Mouse (Mus musculus) heart, postnatal 36 days (tissue): ENCODE data around the gene B4galnt4. TPM values are rescaled to one million over a fixed set of nuclear protein-coding genes. Genes with fewer than 3 reads are reported as not detected.
A peak's percentile ranks its signal among the peaks of the same experiment; 100 is the strongest.

Experiments used
- DNase-seq, 2 experiments: peaks; one replicate each; pipeline ENCODE4 v3.0.0; 2021 to 2022
- intact Hi-C: fragments of 180-260 bp; cut with DNase I; formaldehyde crosslinking; loops from one replicate; pipeline ENCODE4 v1.15.1; 2025
- total RNA-seq, 2 experiments: library from RNA; stranded (reverse); gene quantifications; 2 replicates each; pipeline ENCODE4 v1.2.3; 2021

Gene B4galnt4
- total RNA-seq, 2 experiments from 2014 or later: not detected

- peak; percentile 31 for DNase-seq
- intact Hi-C loops: loop anchor here (2.0 to 10.0 kb wide), 2 partner anchors 21 to 265 kb away; no protein-coding TSS in a partner anchor
These were observed 39.2 kb downstream of the B4galnt4 start, which contains the start of gene Sigirr for GRCm38 (mm10) chr7:141099911-141100691. Gene Sigirr, minus strand, starts transcription at chr7:141100572.

- DNase-seq: no peak
- intact Hi-C loops: no loop called here
These were observed 42.3 kb downstream of the B4galnt4 start for GRCm38 (mm10) chr7:141103161-141103560.

DNA sequence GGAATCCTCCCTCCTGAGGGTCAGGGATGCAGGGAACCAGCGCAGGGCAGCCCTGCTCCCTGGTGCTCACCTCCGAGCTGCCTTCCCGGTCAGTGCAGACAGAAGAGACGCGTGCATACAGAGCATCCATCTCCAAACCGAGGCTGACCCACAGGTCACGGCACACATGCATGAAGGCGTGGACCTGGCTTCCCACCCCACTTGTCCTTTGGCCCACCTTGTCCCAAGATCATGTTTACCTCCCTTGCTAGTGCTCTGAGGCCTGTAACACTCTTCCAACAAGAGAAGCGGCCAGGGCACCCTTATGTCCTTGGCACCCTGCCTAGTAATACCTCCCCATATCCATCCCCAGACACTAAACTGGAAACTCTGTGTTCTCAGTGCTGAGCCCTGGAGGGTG, 55.0 kb downstream of the B4galnt4 start:
- intact Hi-C loops: no loop called here
- no peak for DNase-seq

- DNase-seq: no peak
- intact Hi-C loops: no loop called here
These were observed 56.7 kb downstream of the B4galnt4 start, which contains the start of gene Ano9 for GRCm38 (mm10) chr7:141117636-141118035. Gene Ano9, minus strand, starts transcription at chr7:141117806.

GRCm38 (mm10) chr7:141119487-141119886, 58.6 kb downstream of the B4galnt4 start:
- DNase-seq: no peak
- intact Hi-C loops: no loop called here

DNA sequence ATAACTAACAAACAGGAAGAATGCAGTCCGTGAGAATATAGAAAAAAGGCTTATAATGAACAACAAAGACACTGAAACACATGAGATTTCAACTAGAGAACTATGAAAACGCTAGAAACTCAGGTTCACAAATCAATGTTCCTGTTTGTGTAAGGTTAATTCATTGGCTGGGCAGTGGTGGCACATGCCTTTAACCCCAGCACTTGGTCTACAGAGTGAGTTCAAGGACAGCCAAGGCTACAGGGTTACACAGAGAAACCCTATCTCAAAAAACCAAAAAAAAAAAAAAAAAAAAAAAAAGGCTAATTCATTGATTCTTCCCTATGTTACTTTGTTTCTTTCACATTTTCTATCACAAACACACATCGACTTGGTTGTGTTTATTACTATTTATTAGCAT, 59.7 kb downstream of the B4galnt4 start:
- intact Hi-C loops: loop anchor here (2.0 kb wide), 1 partner anchor 20 kb away; the partner anchor contains the start of gene Sigirr
- DNase-seq: no peak

DNA sequence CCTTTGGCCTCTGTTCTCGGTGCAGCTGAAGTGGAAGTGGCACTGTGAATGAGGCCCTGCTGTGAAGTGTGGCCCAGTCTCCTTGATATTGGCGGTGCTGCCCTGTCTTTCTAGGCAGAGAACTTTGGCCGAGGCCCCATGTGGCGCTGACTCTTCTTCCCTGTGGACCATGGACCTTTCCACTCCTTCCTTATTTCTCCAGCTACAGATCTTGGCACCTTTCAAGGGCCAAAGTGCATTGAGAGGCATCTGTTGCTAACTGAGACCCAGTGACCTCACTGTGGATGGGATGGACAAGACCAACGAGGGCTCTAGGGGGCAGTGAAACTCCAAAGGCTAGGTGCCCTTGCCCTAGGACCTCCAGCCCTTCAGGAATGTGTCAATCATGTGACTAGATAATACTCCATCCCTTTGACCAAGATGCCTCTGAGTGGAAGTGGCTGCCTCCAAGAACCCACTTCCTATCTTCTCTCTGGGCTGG, 60.2 kb downstream of the B4galnt4 start:
- intact Hi-C loops: loop anchor here (2.0 kb wide), 1 partner anchor 20 kb away; the partner anchor contains the start of gene Sigirr
- DNase-seq: no peak

Other genes starting within 250 kb of the B4galnt4 start
- gene Zfp941, start 238.9 kb upstream of the B4galnt4 start, total RNA-seq: under 1 TPM; 0.19 to 0.35 TPM
- 1 to 10 TPM in 1 of 2 experiments, under 1 TPM in 1; 0.44 to 1.2 TPM for gene Urah, start 226.1 kb upstream of the B4galnt4 start, total RNA-seq
- 10 to 100 TPM; 23.9 to 24.8 TPM for gene Scgb1c1, start 215.6 kb upstream of the B4galnt4 start, total RNA-seq
- gene Odf3, start 213.3 kb upstream of the B4galnt4 start, total RNA-seq: not detected
- not detected for gene Gm45785, start 204.8 kb upstream of the B4galnt4 start, total RNA-seq
- 10 to 100 TPM; 19.8 to 22.4 TPM for gene Ric8a, start 204.1 kb upstream of the B4galnt4 start, total RNA-seq
- 10 to 100 TPM; 10.3 to 11.0 TPM for gene Bet1l, start 203.5 kb upstream of the B4galnt4 start, total RNA-seq
- 10 to 100 TPM; 85.8 to 92.3 TPM for gene Psmd13, start 179.1 kb upstream of the B4galnt4 start, total RNA-seq
- 10 to 100 TPM; 62.1 to 71.1 TPM for gene Sirt3, start 178.8 kb upstream of the B4galnt4 start, total RNA-seq
- gene Cox8b, start 160.7 kb upstream of the B4galnt4 start, total RNA-seq: 1,000 to 10,000 TPM; 2,774 to 2,839 TPM
- gene Nlrp6, start 140.2 kb upstream of the B4galnt4 start, total RNA-seq: not detected
- 1 to 10 TPM; 4.4 to 4.9 TPM for gene Pgghg, start 119.7 kb upstream of the B4galnt4 start, total RNA-seq
- under 1 TPM in 1 of 2 experiments, not detected in 1; 0.42 TPM for gene Ifitm5, start 110.8 kb upstream of the B4galnt4 start, total RNA-seq
- under 1 TPM in 1 of 2 experiments, not detected in 1; 0.76 TPM for gene Gm45717, start 105.2 kb upstream of the B4galnt4 start, total RNA-seq
- gene Ifitm2, start 105.1 kb upstream of the B4galnt4 start, total RNA-seq: 100 to 1,000 TPM; 111 to 112 TPM
- gene Ifitm1, start 93.9 kb upstream of the B4galnt4 start, total RNA-seq: 1 to 10 TPM; 3.4 to 4.1 TPM
- gene Ifitm3, start 50.3 kb upstream of the B4galnt4 start, total RNA-seq: 100 to 1,000 TPM; 113 to 167 TPM
- 1 to 10 TPM in 1 of 2 experiments, under 1 TPM in 1; 0.47 to 1.0 TPM for gene Ifitm6, start 43.2 kb upstream of the B4galnt4 start, total RNA-seq
- not detected for gene Gm17387, start 32.0 kb upstream of the B4galnt4 start, total RNA-seq
- gene Pkp3, start 17.1 kb downstream of the B4galnt4 start, total RNA-seq: not detected
- gene Sigirr, start 39.5 kb downstream of the B4galnt4 start, total RNA-seq: 1 to 10 TPM; 5.6 to 9.5 TPM
- gene Ano9, start 56.7 kb downstream of the B4galnt4 start, total RNA-seq: under 1 TPM; 0.14 to 0.33 TPM
- gene Ptdss2, start 61.3 kb downstream of the B4galnt4 start, total RNA-seq: 10 to 100 TPM; 25.8 to 36.2 TPM
- 10 to 100 TPM; 66.8 to 67.8 TPM for gene Rnh1, start 111.8 kb downstream of the B4galnt4 start, total RNA-seq
- gene Hras, start 132.9 kb downstream of the B4galnt4 start, total RNA-seq: 100 to 1,000 TPM in 1 of 2 experiments, 10 to 100 TPM in 1; 97.9 to 104 TPM
- 1 to 10 TPM; 2.8 to 4.0 TPM for gene Lrrc56, start 133.1 kb downstream of the B4galnt4 start, total RNA-seq
- gene Lmntd2, start 153.0 kb downstream of the B4galnt4 start, total RNA-seq: not detected
- 1 to 10 TPM in 1 of 2 experiments, under 1 TPM in 1; 0.79 to 1.7 TPM for gene Rassf7, start 154.8 kb downstream of the B4galnt4 start, total RNA-seq
- gene Phrf1, start 167.7 kb downstream of the B4galnt4 start, total RNA-seq: 10 to 100 TPM; 31.9 to 36.5 TPM
- 1 to 10 TPM; 4.1 to 8.6 TPM for gene Irf7, start 205.4 kb downstream of the B4galnt4 start, total RNA-seq
- gene Cdhr5, start 215.7 kb downstream of the B4galnt4 start, total RNA-seq: not detected
- gene Sct, start 218.0 kb downstream of the B4galnt4 start, total RNA-seq: not detected
- gene Drd4, start 230.9 kb downstream of the B4galnt4 start, total RNA-seq: not detected